ENCODE assay signal across 16 mouse cellular contexts in genomic region chr6:37310601-37311000, GRCm38 (mm10). TPM values are rescaled to one million over a fixed set of nuclear protein-coding genes. Genes with fewer than 3 reads are reported as not detected.
"Had no signal": no experiment of that assay in that cellular context is flagged by ENCODE, and none has a peak within 500 bp of the region (broad histone marks: within the 10 kb centered on the region; RNA-seq: fewer than 3 reads in every experiment).

No protein-coding gene starts in this region.

- H3K4me2 ChIP-seq: kidney, embryonic 15.5 days; liver, embryonic 13.5 days; midbrain, embryonic 12.5 days had no signal

- ATAC-seq: midbrain, embryonic 16.5 days had no signal

- H3K27ac ChIP-seq: kidney, embryonic 15.5 days; left cerebral cortex, adult 2 months; liver, embryonic 13.5 days; midbrain, embryonic 12.5 days; stomach, postnatal 0 days had no signal

- DNase-seq: kidney, postnatal 10 days; kidney, postnatal 36 days; layer of hippocampus, postnatal 36 days; liver, embryonic 13.5 days; lung, adult 2 months; lung, postnatal 14 days; lung, postnatal 4 days; thymus, adult 2 months; thymus, postnatal 14 days; thymus, postnatal 4 days had no signal

- H3K27me3 ChIP-seq: kidney, embryonic 15.5 days; liver, embryonic 13.5 days; midbrain, embryonic 12.5 days had no signal

- H3K9me3 ChIP-seq: kidney, embryonic 15.5 days; liver, embryonic 13.5 days; midbrain, embryonic 12.5 days had no signal

- H3K9ac ChIP-seq: kidney, embryonic 15.5 days; liver, embryonic 13.5 days; midbrain, embryonic 12.5 days had no signal

- H3K4me3 ChIP-seq: kidney, embryonic 15.5 days; left cerebral cortex, adult 2 months; liver, embryonic 13.5 days; midbrain, embryonic 12.5 days had no signal

- H3K4me1 ChIP-seq: kidney, embryonic 15.5 days; liver, embryonic 13.5 days; midbrain, embryonic 12.5 days had no signal

- H3K36me3 ChIP-seq: kidney, embryonic 15.5 days; liver, embryonic 13.5 days; midbrain, embryonic 12.5 days had no signal

RNA-seq across cellular contexts. Expression of gene Dgki, which starts 10.6 kb away (rescaled TPM):
- polyA plus RNA-seq: liver, adult 2 months had no signal
